Mouse (Mus musculus): Measurements from ENCODE around the gene Tarbp2. TPM values are rescaled to one million over a fixed set of nuclear protein-coding genes. Genes with fewer than 3 reads are reported as not detected.

The Tarbp2 gene
- total RNA-seq, 2 experiments from 2014 or later = 58.6 to 58.9 TPM

Other genes starting within 250 kb of the Tarbp2 start
- not detected for gene Gm9918, start 247.6 kb upstream of the Tarbp2 start, total RNA-seq (2021)
- gene Mfsd5, start 238.7 kb upstream of the Tarbp2 start, total RNA-seq (2021) = 10 to 100 TPM; 21.1 to 22.7 TPM
- gene Espl1, start 221.9 kb upstream of the Tarbp2 start, total RNA-seq (2021) = 10 to 100 TPM; 23.2 to 28.2 TPM
- gene Pfdn5, start 192.1 kb upstream of the Tarbp2 start, total RNA-seq (2021) = 100 to 1,000 TPM; 334 to 351 TPM
- 10 to 100 TPM; 31.8 to 37.3 TPM for gene Myg1, start 186.5 kb upstream of the Tarbp2 start, total RNA-seq (2021)
- gene Aaas, start 167.4 kb upstream of the Tarbp2 start, total RNA-seq (2021) = 10 to 100 TPM; 29.2 to 30.0 TPM
- not detected for gene Sp7, start 151.0 kb upstream of the Tarbp2 start, total RNA-seq (2021)
- 10 to 100 TPM; 55.5 to 74.3 TPM for gene Sp1, start 112.0 kb upstream of the Tarbp2 start, total RNA-seq (2021)
- gene Amhr2, start 72.8 kb upstream of the Tarbp2 start, total RNA-seq (2021) = 1 to 10 TPM in 1 of 2 experiments, under 1 TPM in 1; 0.77 to 1.6 TPM
- 10 to 100 TPM; 26.4 to 28.0 TPM for gene Prr13, start 59.2 kb upstream of the Tarbp2 start, total RNA-seq (2021)
- gene Pcbp2, start 47.7 kb upstream of the Tarbp2 start, total RNA-seq (2021) = 100 to 1,000 TPM; 703 to 721 TPM
- gene Gm10337, start 14.5 kb upstream of the Tarbp2 start, total RNA-seq (2021) = 1 to 10 TPM in 1 of 2 experiments, not detected in 1; 7.3 TPM
- gene Map3k12, start 1.1 kb upstream of the Tarbp2 start, total RNA-seq (2021) = 1 to 10 TPM; 5.4 to 6.1 TPM
- 1 to 10 TPM; 2.6 to 3.0 TPM for gene Npff, start 6.8 kb downstream of the Tarbp2 start, total RNA-seq (2021)
- gene Gm28047, start 106.9 kb downstream of the Tarbp2 start, total RNA-seq (2021) = 1 to 10 TPM in 1 of 2 experiments, not detected in 1; 1.9 TPM
- 10 to 100 TPM; 68.7 to 69.2 TPM for gene Atf7, start 107.3 kb downstream of the Tarbp2 start, total RNA-seq (2021)
- gene Atp5g2, start 154.2 kb downstream of the Tarbp2 start, total RNA-seq (2021) = 10 to 100 TPM; 34.9 to 35.2 TPM
- 10 to 100 TPM; 65.6 to 71.0 TPM for gene Calcoco1, start 204.0 kb downstream of the Tarbp2 start, total RNA-seq (2021)